Mouse (Mus musculus): ENCODE measurements around the gene Xbp1. TPM values are rescaled to one million over a fixed set of nuclear protein-coding genes. Genes with fewer than 3 reads are reported as not detected.

Gene Xbp1
- polyA plus RNA-seq, 1 experiment from 2014 or later, result 116 TPM

DNA sequence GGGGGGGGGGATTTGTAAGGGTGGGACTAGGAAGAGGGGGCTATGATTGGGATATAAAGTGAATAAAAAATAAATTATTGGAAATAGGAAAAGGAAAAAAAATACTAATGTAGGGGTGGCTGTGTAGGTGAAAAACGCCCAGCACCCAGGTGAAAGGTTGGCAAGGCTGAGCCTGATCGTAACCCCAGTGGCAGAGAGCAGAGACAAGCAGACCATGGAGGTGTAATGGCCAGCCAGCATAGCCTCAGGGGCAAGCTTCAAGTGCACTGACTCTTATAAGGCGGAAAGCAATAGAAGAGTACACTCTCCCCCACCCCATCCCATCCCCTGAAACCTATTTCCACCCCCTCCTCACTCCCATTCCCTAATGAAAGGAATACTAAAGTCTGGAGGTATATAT is 778 bp upstream of the Xbp1 start:
- H3K36me3 ChIP-seq (ENCODE audit: control insufficient read depth, insufficient read depth), result peaks cover 18% of the 10 kb centered on the region
- H3K27me3 ChIP-seq (ENCODE audit: control insufficient read depth, insufficient read depth, low read depth, low read length), result no peaks in the 10 kb centered on the region
- no peak overlapping the region for H3K27ac ChIP-seq (ENCODE audit: low read length)
- peaks cover 17% of the 10 kb centered on the region for H3K4me1 ChIP-seq (ENCODE audit: control insufficient read depth, low read depth, low read length)
- ATAC-seq (ENCODE audit: low read depth), result no peak
- no peak overlapping the region for H3K9ac ChIP-seq (ENCODE audit: low read depth, low read length)
- no peak overlapping the region; the same call in 1 of the 2 replicates for H3K4me3 ChIP-seq (ENCODE audit: low read depth, low read length)
- no peaks in the 10 kb centered on the region for H3K9me3 ChIP-seq (replicated peaks; ENCODE audit: control insufficient read depth, low read length)
- peak overlapping the region; percentile 85 for H3K4me2 ChIP-seq (ENCODE audit: low read depth, low read length)
- 73% methylated on average over 3 of the region's 3 CpGs for WGBS (ENCODE audit: insufficient replicate concordance)

- 1% methylated on average over 13 of the region's 13 CpGs for WGBS (ENCODE audit: insufficient replicate concordance)
- Histone ChIP-seq H3K36me3 (ENCODE audit: control insufficient read depth, insufficient read depth) (peaks cover 30% of the 10 kb centered on the region), H3K9ac (ENCODE audit: low read depth, low read length) (peak overlapping the region; percentile 98), H3K27ac (ENCODE audit: low read length) (peak overlapping the region; percentile 94), H3K4me1 (ENCODE audit: control insufficient read depth, low read depth, low read length) (peaks cover 19% of the 10 kb centered on the region), H3K4me3 (ENCODE audit: low read depth, low read length) (peak overlapping the region; percentile 92), H3K27me3 (ENCODE audit: control insufficient read depth, insufficient read depth, low read depth, low read length) (no peaks in the 10 kb centered on the region), H3K9me3 (replicated peaks; ENCODE audit: control insufficient read depth, low read length) (no peaks in the 10 kb centered on the region), H3K4me2 (ENCODE audit: low read depth, low read length) (peak overlapping the region; percentile 85)
- peak; percentile 5 for ATAC-seq (ENCODE audit: low read depth)
These were observed 732 bp downstream of the Xbp1 start for GRCm38 (mm10) chr11:5521266-5521515.

DNA sequence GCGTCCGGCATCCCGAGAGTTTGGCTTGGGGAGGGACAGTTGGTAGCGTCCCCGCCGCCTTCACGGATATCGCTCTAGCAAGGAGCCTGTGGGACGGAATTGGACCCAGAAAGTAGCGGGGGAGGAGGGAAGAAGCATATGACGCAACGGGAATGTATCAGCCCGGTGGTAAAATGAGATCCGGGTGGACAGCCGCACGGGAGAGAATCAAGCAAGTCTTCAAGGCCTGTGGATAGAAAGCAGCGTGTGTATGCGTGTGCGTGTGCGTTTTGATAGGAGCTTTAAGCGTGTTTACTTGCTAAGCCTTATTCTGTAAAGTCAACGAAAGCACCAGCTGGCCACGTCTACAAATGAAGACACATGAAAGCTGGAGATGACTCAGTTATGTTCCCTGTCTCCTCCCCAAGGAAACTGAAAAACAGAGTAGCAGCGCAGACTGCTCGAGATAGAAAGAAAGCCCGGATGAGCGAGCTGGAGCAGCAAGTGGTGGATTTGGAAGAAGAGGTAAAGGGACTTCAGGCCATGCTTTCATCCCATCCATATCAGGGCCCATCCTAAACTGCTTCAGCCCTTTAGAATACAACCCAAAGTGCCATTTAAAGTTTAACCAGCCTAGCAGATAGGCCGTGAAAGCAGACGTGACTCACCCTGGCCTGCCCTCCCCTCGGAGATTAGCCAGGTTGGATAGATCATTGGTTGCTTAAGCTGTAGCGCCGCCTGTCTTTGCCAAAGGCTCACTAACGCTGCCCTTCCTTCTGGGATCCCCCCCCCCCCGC is 1.2 kb downstream of the Xbp1 start:
- Histone ChIP-seq H3K36me3 (ENCODE audit: control insufficient read depth, insufficient read depth) (peaks cover 30% of the 10 kb centered on the region), H3K4me2 (ENCODE audit: low read depth, low read length) (peak overlapping the region; percentile 85), H3K4me1 (ENCODE audit: control insufficient read depth, low read depth, low read length) (peaks cover 19% of the 10 kb centered on the region), H3K27me3 (ENCODE audit: control insufficient read depth, insufficient read depth, low read depth, low read length) (no peaks in the 10 kb centered on the region), H3K27ac (ENCODE audit: low read length) (peak overlapping the region; percentile 94), H3K9me3 (replicated peaks; ENCODE audit: control insufficient read depth, low read length) (no peaks in the 10 kb centered on the region), H3K4me3 (ENCODE audit: low read depth, low read length) (peak overlapping the region; percentile 92), H3K9ac (ENCODE audit: low read depth, low read length) (peak overlapping the region; percentile 98)
- peak; percentile 55 for ATAC-seq (ENCODE audit: low read depth)
- under 1% methylated on average over 33 of the region's 34 CpGs for WGBS (ENCODE audit: insufficient replicate concordance)

- peak overlapping the region; percentile 85 for H3K4me2 ChIP-seq (ENCODE audit: low read depth, low read length)
- ATAC-seq (ENCODE audit: low read depth), result no peak
- H3K27me3 ChIP-seq (ENCODE audit: control insufficient read depth, insufficient read depth, low read depth, low read length), result no peaks in the 10 kb centered on the region
- H3K9me3 ChIP-seq (replicated peaks; ENCODE audit: control insufficient read depth, low read length), result no peaks in the 10 kb centered on the region
- WGBS (ENCODE audit: insufficient replicate concordance), result 75% methylated on average over 11 of the region's 11 CpGs
- H3K36me3 ChIP-seq (ENCODE audit: control insufficient read depth, insufficient read depth), result peaks cover 30% of the 10 kb centered on the region
- H3K9ac ChIP-seq (ENCODE audit: low read depth, low read length), result no peak overlapping the region
- peaks cover 19% of the 10 kb centered on the region for H3K4me1 ChIP-seq (ENCODE audit: control insufficient read depth, low read depth, low read length)
- peak overlapping the region; percentile 92 for H3K4me3 ChIP-seq (ENCODE audit: low read depth, low read length)
- H3K27ac ChIP-seq (ENCODE audit: low read length), result no peak overlapping the region; the same call in 1 of the 2 replicates
These were observed 2.4 kb downstream of the Xbp1 start for GRCm38 (mm10) chr11:5522798-5523415.

- Histone ChIP-seq H3K4me3 (ENCODE audit: low read depth, low read length) (no peak overlapping the region), H3K9me3 (replicated peaks; ENCODE audit: control insufficient read depth, low read length) (no peaks in the 10 kb centered on the region), H3K4me1 (ENCODE audit: control insufficient read depth, low read depth, low read length) (peaks cover 16% of the 10 kb centered on the region), H3K27ac (ENCODE audit: low read length) (no peak overlapping the region), H3K27me3 (ENCODE audit: control insufficient read depth, insufficient read depth, low read depth, low read length) (no peaks in the 10 kb centered on the region), H3K36me3 (ENCODE audit: control insufficient read depth, insufficient read depth) (peaks cover 35% of the 10 kb centered on the region), H3K4me2 (ENCODE audit: low read depth, low read length) (no peak overlapping the region), H3K9ac (ENCODE audit: low read depth, low read length) (no peak overlapping the region)
- 66% methylated on average over 4 of the region's 4 CpGs for WGBS (ENCODE audit: insufficient replicate concordance)
- no peak for ATAC-seq (ENCODE audit: low read depth)
These were observed 5.0 kb downstream of the Xbp1 start for GRCm38 (mm10) chr11:5525418-5525817.

DNA sequence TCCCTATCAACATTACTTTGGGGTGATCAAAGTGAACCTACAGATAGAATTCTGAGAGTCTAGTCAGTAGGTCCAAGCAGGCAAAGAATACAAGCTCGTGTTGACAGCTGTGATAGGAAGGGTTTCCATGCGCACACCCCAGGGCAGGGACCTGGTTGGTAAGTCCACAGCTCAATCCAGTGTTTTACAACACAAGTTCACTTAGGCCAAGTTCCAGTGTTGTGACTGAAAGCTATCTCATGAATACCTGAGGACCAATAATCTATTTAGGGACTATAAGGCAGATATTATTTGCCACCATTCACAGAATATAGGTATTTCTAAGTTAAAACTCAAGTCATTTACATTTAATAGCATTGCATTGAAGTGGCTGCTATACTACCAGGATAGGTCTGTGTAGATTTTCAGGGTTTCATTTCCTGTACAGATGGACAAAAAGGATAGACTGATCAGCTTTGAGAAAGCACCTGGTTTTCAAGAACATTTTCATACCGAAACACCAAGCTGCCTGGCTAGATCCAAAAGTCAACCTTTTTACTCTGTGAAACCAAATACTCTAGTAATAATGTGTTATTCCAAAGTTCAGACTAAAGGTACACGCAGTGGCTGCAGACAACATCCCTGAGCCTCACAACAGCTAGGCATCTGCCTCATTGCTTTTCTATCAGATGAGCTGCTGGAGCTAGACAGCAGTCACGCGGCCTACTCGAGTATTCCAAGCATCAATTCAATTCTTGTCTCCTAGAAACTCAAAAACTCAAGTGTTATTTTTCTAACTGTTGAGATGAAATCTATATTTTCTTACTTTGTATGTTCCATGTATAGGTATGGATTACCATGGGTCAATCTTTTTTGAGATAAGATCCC is 6.3 kb downstream of the Xbp1 start:
- peaks cover 16% of the 10 kb centered on the region for H3K4me1 ChIP-seq (ENCODE audit: control insufficient read depth, low read depth, low read length)
- 78% methylated on average over 7 of the region's 7 CpGs for WGBS (ENCODE audit: insufficient replicate concordance)
- H3K27me3 ChIP-seq (ENCODE audit: control insufficient read depth, insufficient read depth, low read depth, low read length), result no peaks in the 10 kb centered on the region
- peaks cover 41% of the 10 kb centered on the region for H3K36me3 ChIP-seq (ENCODE audit: control insufficient read depth, insufficient read depth)
- H3K9ac ChIP-seq (ENCODE audit: low read depth, low read length), result no peak overlapping the region
- H3K4me2 ChIP-seq (ENCODE audit: low read depth, low read length), result no peak overlapping the region
- no peak overlapping the region for H3K4me3 ChIP-seq (ENCODE audit: low read depth, low read length)
- no peak for ATAC-seq (ENCODE audit: low read depth)
- peak overlapping the region; percentile 45 for H3K27ac ChIP-seq (ENCODE audit: low read length)
- no peaks in the 10 kb centered on the region for H3K9me3 ChIP-seq (replicated peaks; ENCODE audit: control insufficient read depth, low read length)

DNA sequence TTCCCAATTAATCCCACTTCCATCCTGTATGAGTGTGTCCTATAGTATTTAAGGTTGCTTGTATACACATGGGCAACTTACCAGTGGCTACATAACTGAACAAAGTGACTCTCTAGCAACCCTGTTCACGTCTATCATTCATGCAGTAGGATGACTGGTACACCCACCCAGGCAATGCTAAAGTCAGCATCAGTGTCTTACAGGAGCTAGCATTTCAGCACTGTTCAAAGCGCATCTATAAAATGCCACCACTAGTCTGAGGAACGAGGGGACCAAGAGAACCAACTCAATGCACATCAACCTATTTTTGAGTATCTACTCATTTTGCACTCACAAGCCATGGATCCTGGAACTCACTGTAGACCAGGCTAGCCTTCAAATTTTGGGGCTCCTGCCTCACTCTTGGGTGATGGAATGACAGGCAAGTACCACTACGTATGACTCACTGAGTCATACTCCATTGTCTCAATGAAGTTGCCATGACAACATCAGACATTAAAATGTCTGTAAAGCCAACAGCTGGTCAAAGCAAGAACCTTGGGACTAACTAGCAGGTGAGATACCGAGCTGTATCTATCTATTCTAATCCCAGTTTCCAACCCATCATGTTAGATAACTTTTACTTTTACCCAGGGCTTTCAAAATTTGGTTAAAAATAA is 7.5 kb downstream of the Xbp1 start:
- Histone ChIP-seq H3K4me3 (ENCODE audit: low read depth, low read length) (no peak overlapping the region), H3K27me3 (ENCODE audit: control insufficient read depth, insufficient read depth, low read depth, low read length) (no peaks in the 10 kb centered on the region), H3K9ac (ENCODE audit: low read depth, low read length) (no peak overlapping the region), H3K4me1 (ENCODE audit: control insufficient read depth, low read depth, low read length) (peaks cover 10% of the 10 kb centered on the region), H3K27ac (ENCODE audit: low read length) (no peak overlapping the region), H3K36me3 (ENCODE audit: control insufficient read depth, insufficient read depth) (peaks cover 48% of the 10 kb centered on the region), H3K4me2 (ENCODE audit: low read depth, low read length) (no peak overlapping the region), H3K9me3 (replicated peaks; ENCODE audit: control insufficient read depth, low read length) (no peaks in the 10 kb centered on the region)
- WGBS (ENCODE audit: insufficient replicate concordance), result 72% methylated on average over 5 of the region's 5 CpGs
- no peak for ATAC-seq (ENCODE audit: low read depth)

DNA sequence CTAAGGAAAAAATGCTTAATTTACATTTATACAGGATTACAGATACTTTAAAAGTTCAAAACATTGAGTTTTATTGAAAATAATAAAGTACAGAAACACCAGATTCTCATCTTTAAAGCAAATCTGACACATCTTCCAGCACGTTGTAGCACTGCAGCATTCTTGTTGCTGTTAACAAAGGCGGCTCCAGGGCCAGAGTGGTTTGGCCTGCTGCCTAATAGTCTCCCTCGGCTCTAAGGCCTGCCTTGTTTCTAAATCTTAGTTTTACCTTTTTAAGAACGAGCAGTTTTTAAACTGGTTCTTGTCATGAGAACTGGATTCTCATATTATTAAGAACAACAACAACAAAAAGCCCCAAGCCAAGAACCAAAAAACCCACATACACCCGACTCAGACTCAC is 8.4 kb downstream of the Xbp1 start:
- H3K9me3 ChIP-seq (replicated peaks; ENCODE audit: control insufficient read depth, low read length), result no peaks in the 10 kb centered on the region
- H3K27ac ChIP-seq (ENCODE audit: low read length), result no peak overlapping the region
- no peak overlapping the region for H3K4me3 ChIP-seq (ENCODE audit: low read depth, low read length)
- WGBS (ENCODE audit: insufficient replicate concordance), result 62% methylated on average over 5 of the region's 5 CpGs
- peaks cover 3% of the 10 kb centered on the region; the same call in 1 of the 2 replicates for H3K4me1 ChIP-seq (ENCODE audit: control insufficient read depth, low read depth, low read length)
- H3K4me2 ChIP-seq (ENCODE audit: low read depth, low read length), result no peak overlapping the region
- ATAC-seq (ENCODE audit: low read depth), result no peak
- no peaks in the 10 kb centered on the region for H3K27me3 ChIP-seq (ENCODE audit: control insufficient read depth, insufficient read depth, low read depth, low read length)
- H3K36me3 ChIP-seq (ENCODE audit: control insufficient read depth, insufficient read depth), result peaks cover 49% of the 10 kb centered on the region
- no peak overlapping the region for H3K9ac ChIP-seq (ENCODE audit: low read depth, low read length)

All from liver, embryonic 16.5 days (tissue).